Mouse (Mus musculus): ENCODE measurements around the gene Bnip1.

Gene Bnip1

GRCm38 (mm10) chr17:26839718-26840438 is 59.0 kb downstream of the Bnip1 start:
- no peak for DNase-seq (ENCODE audit: low read depth, low spot score)

- DNase-seq (ENCODE audit: low read depth, low spot score) = no peak
These were observed 59.5 kb downstream of the Bnip1 start for GRCm38 (mm10) chr17:26840439-26840780.

- DNase-seq (ENCODE audit: low read depth, low spot score) = no peak
These were observed 60.3 kb downstream of the Bnip1 start for GRCm38 (mm10) chr17:26840922-26841731.

- DNase-seq (ENCODE audit: low read depth, low spot score) = no peak
These were observed 61.1 kb downstream of the Bnip1 start for GRCm38 (mm10) chr17:26841981-26842380.

Data from A20 (cell line).